Mouse (Mus musculus): ENCODE results near the gene Rilp. TPM values are rescaled to one million over a fixed set of nuclear protein-coding genes. Genes with fewer than 3 reads are reported as not detected.
A peak's percentile ranks its signal among the peaks of the same experiment; 100 is the strongest.

Gene Rilp
- polyA plus RNA-seq, 1 experiment from 2014 or later: 5.7 TPM

- Histone ChIP-seq H3K27me3 (ENCODE audit: control insufficient read depth, insufficient read depth, low read length) (no peaks in the 10 kb centered on the region), H3K9me3 (ENCODE audit: control insufficient read depth, low read length) (no peaks in the 10 kb centered on the region), H3K27ac (replicated peaks in 1 of 2; ENCODE audit: control insufficient read depth in 1 of 2, insufficient read depth in 1 of 2, low read depth in 2 of 2, low read length in 2 of 2) (no peak overlapping the region), H3K36me3 (ENCODE audit: control insufficient read depth, insufficient read depth, low read length) (peaks cover 9% of the 10 kb centered on the region), H3K4me3 (ENCODE audit: control insufficient read depth in 1 of 2, insufficient read depth in 1 of 2, low read depth in 1 of 2, low read length in 2 of 2) (no peak overlapping the region), H3K4me2 (ENCODE audit: low read length) (no peak overlapping the region), H3K4me1 (ENCODE audit: control insufficient read depth in 2 of 2, insufficient read depth in 2 of 2, low read length in 2 of 2) (peaks cover 12 to 14% of the 10 kb centered on the region in 2 experiments), H3K9ac (ENCODE audit: low read length) (no peak overlapping the region)
- no peak for ATAC-seq (ENCODE audit: insufficient number of reproducible peaks, insufficient read depth, low FRiP score, low read depth)
- WGBS: 74% methylated on average over 3 of the region's 3 CpGs
Measured at GRCm38 (mm10) chr11:75470675-75471074, 39.2 kb upstream of the Rilp start.

- no peak for ATAC-seq (ENCODE audit: insufficient number of reproducible peaks, insufficient read depth, low FRiP score, low read depth)
- Histone ChIP-seq H3K36me3 (ENCODE audit: control insufficient read depth, insufficient read depth, low read length) (no peaks in the 10 kb centered on the region), H3K9ac (ENCODE audit: low read length) (no peak overlapping the region), H3K4me1 (ENCODE audit: control insufficient read depth in 2 of 2, insufficient read depth in 2 of 2, low read length in 2 of 2) (peaks cover 10% of the 10 kb centered on the region in 2 experiments), H3K9me3 (ENCODE audit: control insufficient read depth, low read length) (no peaks in the 10 kb centered on the region), H3K4me3 (ENCODE audit: control insufficient read depth in 1 of 2, insufficient read depth in 1 of 2, low read depth in 1 of 2, low read length in 2 of 2) (no peak overlapping the region), H3K4me2 (ENCODE audit: low read length) (no peak overlapping the region), H3K27me3 (ENCODE audit: control insufficient read depth, insufficient read depth, low read length) (no peaks in the 10 kb centered on the region), H3K27ac (replicated peaks in 1 of 2; ENCODE audit: control insufficient read depth in 1 of 2, insufficient read depth in 1 of 2, low read depth in 2 of 2, low read length in 2 of 2) (no peak overlapping the region)
- 64% methylated on average over 11 of the region's 11 CpGs for WGBS
Measured at GRCm38 (mm10) chr11:75472469-75473081, 37.3 kb upstream of the Rilp start.

GRCm38 (mm10) chr11:75473376-75473775, 36.5 kb upstream of the Rilp start:
- 61% methylated on average over 7 of the region's 7 CpGs for WGBS
- Histone ChIP-seq H3K4me2 (ENCODE audit: low read length) (no peak overlapping the region), H3K9ac (ENCODE audit: low read length) (no peak overlapping the region), H3K36me3 (ENCODE audit: control insufficient read depth, insufficient read depth, low read length) (no peaks in the 10 kb centered on the region), H3K27me3 (ENCODE audit: control insufficient read depth, insufficient read depth, low read length) (no peaks in the 10 kb centered on the region), H3K9me3 (ENCODE audit: control insufficient read depth, low read length) (no peaks in the 10 kb centered on the region), H3K27ac (replicated peaks in 1 of 2; ENCODE audit: control insufficient read depth in 1 of 2, insufficient read depth in 1 of 2, low read depth in 2 of 2, low read length in 2 of 2) (no peak overlapping the region), H3K4me1 (ENCODE audit: control insufficient read depth in 2 of 2, insufficient read depth in 2 of 2, low read length in 2 of 2) (peaks cover 3 to 4% of the 10 kb centered on the region in 2 experiments; a peak in 3 of 4 replicates), H3K4me3 (ENCODE audit: control insufficient read depth in 1 of 2, insufficient read depth in 1 of 2, low read depth in 1 of 2, low read length in 2 of 2) (no peak overlapping the region)
- ATAC-seq (ENCODE audit: insufficient number of reproducible peaks, insufficient read depth, low FRiP score, low read depth): no peak

GRCm38 (mm10) chr11:75486192-75486591, 23.7 kb upstream of the Rilp start:
- Histone ChIP-seq H3K27ac (replicated peaks in 1 of 2; ENCODE audit: control insufficient read depth in 1 of 2, insufficient read depth in 1 of 2, low read depth in 2 of 2, low read length in 2 of 2) (no peak overlapping the region), H3K27me3 (ENCODE audit: control insufficient read depth, insufficient read depth, low read length) (no peaks in the 10 kb centered on the region), H3K4me2 (ENCODE audit: low read length) (peak overlapping the region; percentile 54), H3K9me3 (ENCODE audit: control insufficient read depth, low read length) (no peaks in the 10 kb centered on the region), H3K36me3 (ENCODE audit: control insufficient read depth, insufficient read depth, low read length) (peaks cover 31% of the 10 kb centered on the region), H3K4me1 (ENCODE audit: control insufficient read depth in 2 of 2, insufficient read depth in 2 of 2, low read length in 2 of 2) (peaks cover 5 to 9% of the 10 kb centered on the region in 2 experiments), H3K4me3 (ENCODE audit: control insufficient read depth in 1 of 2, insufficient read depth in 1 of 2, low read depth in 1 of 2, low read length in 2 of 2) (peak overlapping the region in 1 of 2 experiments; percentile 81; a peak in 2 of 4 replicates), H3K9ac (ENCODE audit: low read length) (no peak overlapping the region)
- WGBS: 26% methylated on average over 3 of the region's 3 CpGs
- ATAC-seq (ENCODE audit: insufficient number of reproducible peaks, insufficient read depth, low FRiP score, low read depth): peak; percentile 13; the same call in 1 of the 2 replicates

- under 1% methylated on average over 52 of the region's 52 CpGs for WGBS
- no peaks in the 10 kb centered on the region for H3K27me3 ChIP-seq (ENCODE audit: control insufficient read depth, insufficient read depth, low read length)
- peak within 1 kb of the TSS; percentile 18 to 61; a peak in 3 of 4 replicates for H3K27ac ChIP-seq (replicated peaks in 1 of 2; ENCODE audit: control insufficient read depth in 1 of 2, insufficient read depth in 1 of 2, low read depth in 2 of 2, low read length in 2 of 2)
- no peaks in the 10 kb centered on the region for H3K9me3 ChIP-seq (ENCODE audit: control insufficient read depth, low read length)
- H3K36me3 ChIP-seq (ENCODE audit: control insufficient read depth, insufficient read depth, low read length): peaks cover 37% of the 10 kb centered on the region
- peak within 1 kb of the TSS; percentile 97 for H3K4me2 ChIP-seq (ENCODE audit: low read length)
- H3K4me3 ChIP-seq (ENCODE audit: control insufficient read depth in 1 of 2, insufficient read depth in 1 of 2, low read depth in 1 of 2, low read length in 2 of 2): peak within 1 kb of the TSS; percentile 81 to 99
- peaks cover 5 to 9% of the 10 kb centered on the region in 2 experiments for H3K4me1 ChIP-seq (ENCODE audit: control insufficient read depth in 2 of 2, insufficient read depth in 2 of 2, low read length in 2 of 2)
- peak; percentile 100 for ATAC-seq (ENCODE audit: insufficient number of reproducible peaks, insufficient read depth, low FRiP score, low read depth)
- peak within 1 kb of the TSS; percentile 92 for H3K9ac ChIP-seq (ENCODE audit: low read length)
Measured at GRCm38 (mm10) chr11:75486601-75487285, 23.2 kb upstream of the Rilp start, which contains the start of gene Prpf8. TSS of gene Prpf8 (plus strand) at chr11:75486816.

- Histone ChIP-seq H3K36me3 (ENCODE audit: control insufficient read depth, insufficient read depth, low read length) (peaks cover 44% of the 10 kb centered on the region), H3K9me3 (ENCODE audit: control insufficient read depth, low read length) (no peaks in the 10 kb centered on the region), H3K4me1 (ENCODE audit: control insufficient read depth in 2 of 2, insufficient read depth in 2 of 2, low read length in 2 of 2) (peaks cover 5 to 9% of the 10 kb centered on the region in 2 experiments), H3K4me3 (ENCODE audit: control insufficient read depth in 1 of 2, insufficient read depth in 1 of 2, low read depth in 1 of 2, low read length in 2 of 2) (peak overlapping the region; percentile 81 to 99), H3K27ac (replicated peaks in 1 of 2; ENCODE audit: control insufficient read depth in 1 of 2, insufficient read depth in 1 of 2, low read depth in 2 of 2, low read length in 2 of 2) (no peak overlapping the region), H3K4me2 (ENCODE audit: low read length) (peak overlapping the region; percentile 97), H3K27me3 (ENCODE audit: control insufficient read depth, insufficient read depth, low read length) (no peaks in the 10 kb centered on the region), H3K9ac (ENCODE audit: low read length) (peak overlapping the region; percentile 92)
- whole genome bisulfite sequencing: 43% methylated on average over 6 of the region's 6 CpGs
- no peak for ATAC-seq (ENCODE audit: insufficient number of reproducible peaks, insufficient read depth, low FRiP score, low read depth)
Measured at GRCm38 (mm10) chr11:75487496-75487895, 22.4 kb upstream of the Rilp start.

- Histone ChIP-seq H3K27ac (replicated peaks in 1 of 2; ENCODE audit: control insufficient read depth in 1 of 2, insufficient read depth in 1 of 2, low read depth in 2 of 2, low read length in 2 of 2) (no peak overlapping the region), H3K9me3 (ENCODE audit: control insufficient read depth, low read length) (no peaks in the 10 kb centered on the region), H3K36me3 (ENCODE audit: control insufficient read depth, insufficient read depth, low read length) (peaks cover 100% of the 10 kb centered on the region), H3K9ac (ENCODE audit: low read length) (no peak overlapping the region), H3K27me3 (ENCODE audit: control insufficient read depth, insufficient read depth, low read length) (no peaks in the 10 kb centered on the region), H3K4me2 (ENCODE audit: low read length) (no peak overlapping the region), H3K4me1 (ENCODE audit: control insufficient read depth in 2 of 2, insufficient read depth in 2 of 2, low read length in 2 of 2) (no peaks in the 10 kb centered on the region), H3K4me3 (ENCODE audit: control insufficient read depth in 1 of 2, insufficient read depth in 1 of 2, low read depth in 1 of 2, low read length in 2 of 2) (no peak overlapping the region)
- no peak for ATAC-seq (ENCODE audit: insufficient number of reproducible peaks, insufficient read depth, low FRiP score, low read depth)
- 87% methylated on average over 10 of the region's 10 CpGs for WGBS
Measured at GRCm38 (mm10) chr11:75494296-75495049, 15.4 kb upstream of the Rilp start.
